Mouse (Mus musculus): Measurements from ENCODE around the gene Atxn1.

Atxn1 gene

GRCm38 (mm10) chr13:45764354-45764753 is 200.5 kb downstream of the Atxn1 start:
- DNase-seq, result peak; percentile 39 to 54

GRCm38 (mm10) chr13:45762278-45762677 is 202.5 kb downstream of the Atxn1 start:
- DNase-seq, result peak; percentile 77 to 79

DNA sequence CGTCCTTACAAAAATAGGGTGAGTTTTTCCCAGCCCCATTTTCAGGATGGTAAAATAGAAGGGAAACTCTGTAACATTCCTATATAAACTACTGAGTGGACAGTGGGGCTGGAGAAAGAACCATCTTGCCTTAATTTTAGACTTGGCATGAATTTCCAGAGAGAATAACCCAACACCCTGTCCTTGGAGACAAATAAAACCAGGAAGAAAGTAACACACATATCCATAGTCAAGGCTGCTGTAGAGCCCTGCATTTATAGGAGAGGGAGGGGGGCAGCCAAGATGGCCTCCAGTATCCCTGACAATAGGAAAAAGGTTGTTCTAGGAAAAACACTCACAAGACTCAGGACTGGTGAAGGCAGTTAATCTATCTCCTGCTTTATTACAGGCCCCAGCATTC is 210.3 kb downstream of the Atxn1 start:
- DNase-seq, result no peak

DNA sequence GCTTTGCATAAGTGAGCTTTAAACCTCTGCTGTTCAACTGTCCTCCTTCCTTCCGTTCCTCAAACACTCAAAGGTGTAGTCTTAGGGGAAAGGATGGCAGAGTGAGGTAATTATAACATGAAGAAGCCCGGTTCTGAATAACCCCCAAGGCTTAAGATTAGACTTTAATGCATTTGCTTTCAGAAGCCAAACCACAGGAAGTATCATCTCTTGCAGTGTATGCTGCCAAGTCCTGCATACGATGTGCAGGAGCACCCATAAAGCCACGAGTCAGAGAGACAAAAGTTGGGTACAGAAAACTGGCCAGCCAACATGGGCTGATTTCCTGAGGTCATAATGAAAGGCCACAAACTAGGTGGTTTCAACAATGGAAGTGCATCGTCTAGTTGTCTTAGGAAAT is 212.3 kb downstream of the Atxn1 start:
- DNase-seq, result no peak

DNA sequence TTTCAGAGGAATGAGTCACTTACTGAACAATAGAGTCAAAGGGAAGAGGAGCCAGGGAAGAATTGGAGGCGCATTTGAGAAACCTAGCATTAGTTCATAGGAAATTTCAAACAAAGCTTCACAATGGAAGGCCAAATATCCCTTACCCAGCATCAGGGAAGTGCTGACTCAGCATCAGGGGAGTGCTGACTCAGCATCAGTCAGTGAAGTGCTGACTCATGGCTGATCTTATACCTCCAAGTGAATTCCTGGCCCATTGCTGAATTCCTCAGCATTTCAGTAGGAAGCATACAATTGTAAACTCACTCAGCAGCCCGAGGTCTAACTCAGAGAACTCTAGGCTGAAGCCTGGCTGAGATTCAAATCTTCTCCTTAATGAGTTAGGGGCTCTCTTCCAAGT is 213.6 kb downstream of the Atxn1 start:
- DNase-seq, result no peak

GRCm38 (mm10) chr13:45750627-45751026 is 214.2 kb downstream of the Atxn1 start:
- no peak for DNase-seq

GRCm38 (mm10) chr13:45749937-45750336 is 214.9 kb downstream of the Atxn1 start:
- DNase-seq, result no peak

DNA sequence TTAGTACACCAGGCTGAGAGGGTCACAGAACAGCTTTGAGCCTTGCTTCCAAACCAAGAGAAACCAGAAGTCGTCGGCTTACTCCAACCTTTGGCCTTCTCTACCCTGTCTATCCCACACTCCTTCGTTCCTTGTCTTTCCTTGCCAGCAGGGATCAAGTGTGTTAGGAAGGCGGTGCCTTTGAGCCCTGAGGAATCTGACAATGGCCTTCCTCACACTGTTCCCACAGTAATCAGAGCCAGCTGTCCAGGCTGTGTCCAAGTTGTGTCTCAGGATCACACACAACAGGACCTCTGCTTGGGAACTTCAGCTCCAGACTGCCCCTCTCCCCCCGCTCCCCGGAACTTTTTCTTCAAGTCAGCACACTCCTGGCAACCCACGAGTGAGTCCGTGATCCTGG is 215.6 kb downstream of the Atxn1 start:
- DNase-seq, result no peak

GRCm38 (mm10) chr13:45748691-45749090 is 216.1 kb downstream of the Atxn1 start:
- no peak for DNase-seq

- DNase-seq, result peak; percentile 47 to 48
These were observed 218.7 kb downstream of the Atxn1 start for GRCm38 (mm10) chr13:45745851-45746773.

- DNase-seq, result no peak
These were observed 219.9 kb downstream of the Atxn1 start for GRCm38 (mm10) chr13:45744803-45745432.

GRCm38 (mm10) chr13:45743848-45744247 is 221.0 kb downstream of the Atxn1 start:
- no peak for DNase-seq

GRCm38 (mm10) chr13:45740369-45740768 is 224.4 kb downstream of the Atxn1 start:
- no peak for DNase-seq

DNA sequence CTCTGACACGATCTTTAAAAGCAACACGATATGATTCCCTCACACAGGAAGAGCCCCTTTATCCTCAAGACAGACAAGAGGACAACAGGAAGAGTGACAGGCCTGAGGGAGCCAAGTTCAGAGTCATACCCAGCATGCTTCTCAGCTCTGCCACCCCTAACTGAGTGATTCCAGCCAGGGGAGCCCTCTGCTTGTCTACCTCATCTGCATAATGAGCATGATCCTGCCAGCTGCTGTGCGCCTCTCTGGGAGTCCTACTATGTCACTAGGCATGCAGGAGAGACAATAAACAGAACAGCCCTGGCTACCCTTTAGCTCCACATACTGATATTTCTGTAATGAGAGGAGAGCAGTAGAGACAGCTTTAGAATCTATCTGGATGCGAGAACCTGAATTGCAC is 228.6 kb downstream of the Atxn1 start:
- no peak for DNase-seq

- DNase-seq, result no peak
These were observed 229.0 kb downstream of the Atxn1 start for GRCm38 (mm10) chr13:45735802-45736201.

DNA sequence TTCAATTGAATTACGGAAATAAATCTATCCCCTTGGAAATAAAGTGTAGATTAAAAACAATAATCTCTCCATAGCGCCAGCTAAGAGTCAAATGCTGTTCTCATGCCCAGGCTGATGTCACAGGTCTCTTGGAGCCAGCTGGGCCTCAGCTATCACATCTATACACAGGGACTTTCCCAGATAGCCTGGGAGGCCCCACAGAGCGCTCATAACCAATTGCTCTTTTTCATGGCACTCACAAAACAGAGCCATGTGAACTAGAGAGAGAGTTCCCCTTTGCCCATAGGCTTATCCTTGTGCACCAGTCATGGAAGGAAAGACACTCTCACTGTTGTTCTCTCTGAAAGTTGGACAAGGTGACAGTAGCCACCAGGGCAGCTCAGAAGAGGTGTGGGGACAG is 230.3 kb downstream of the Atxn1 start:
- DNase-seq, result no peak

DNA sequence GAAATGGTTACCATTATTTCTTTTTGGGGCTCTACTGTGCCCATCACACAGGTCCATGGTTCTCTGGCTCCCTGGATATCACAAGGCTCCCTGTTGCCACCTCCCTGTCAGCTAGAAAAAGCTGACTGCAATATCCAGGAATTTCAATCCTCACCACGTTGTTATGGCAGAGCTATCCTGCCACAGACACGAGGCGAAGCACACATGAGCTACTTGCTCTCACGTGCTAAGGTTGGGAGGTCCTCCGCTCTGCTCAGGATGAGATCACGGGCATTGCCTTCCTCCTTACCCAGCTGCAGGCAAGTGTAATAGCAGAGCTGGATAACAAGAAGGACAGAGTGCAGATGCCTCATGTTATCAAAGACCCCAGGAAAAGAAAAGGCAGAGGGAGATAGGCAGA is 232.2 kb downstream of the Atxn1 start:
- no peak for DNase-seq

DNA sequence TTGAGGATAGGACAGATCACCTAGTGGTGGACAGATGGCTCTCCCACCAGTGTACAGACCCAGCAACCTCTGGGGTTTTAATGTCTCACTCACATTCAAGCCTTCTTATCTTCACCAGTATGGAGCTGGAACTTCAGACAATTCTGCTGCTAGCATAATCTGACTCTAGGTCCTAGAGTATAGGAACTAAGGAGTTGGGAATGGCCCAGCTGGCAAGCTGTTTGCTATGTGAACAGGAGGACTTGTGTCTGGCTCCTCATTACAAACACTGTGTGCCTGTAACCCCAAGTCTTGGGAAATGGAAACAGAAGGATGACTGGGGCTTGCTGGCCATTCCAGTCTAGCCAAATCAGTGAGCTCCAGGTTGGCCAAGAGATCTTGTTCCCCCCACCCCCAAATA is 237.9 kb downstream of the Atxn1 start:
- DNase-seq, result peak; percentile 22 to 38

DNA sequence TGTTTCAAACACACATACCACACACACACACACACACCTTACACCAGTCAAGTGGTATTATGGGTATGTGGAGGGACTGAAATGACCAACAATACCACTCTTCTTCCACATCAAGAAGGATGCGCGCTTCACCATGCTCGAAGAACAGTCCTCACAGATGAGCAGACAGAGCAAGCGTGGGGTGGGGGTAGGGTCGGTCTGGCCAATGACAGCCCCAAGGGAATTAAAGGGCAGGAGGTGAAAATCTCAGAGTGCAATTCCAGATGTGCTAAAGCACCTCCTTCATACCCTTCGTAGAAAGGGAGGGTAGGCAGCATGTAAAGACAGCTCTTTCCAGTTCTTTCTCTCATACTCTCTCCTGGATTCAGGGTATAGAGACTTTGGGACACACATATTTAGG is 238.6 kb downstream of the Atxn1 start:
- DNase-seq, result no peak

DNA sequence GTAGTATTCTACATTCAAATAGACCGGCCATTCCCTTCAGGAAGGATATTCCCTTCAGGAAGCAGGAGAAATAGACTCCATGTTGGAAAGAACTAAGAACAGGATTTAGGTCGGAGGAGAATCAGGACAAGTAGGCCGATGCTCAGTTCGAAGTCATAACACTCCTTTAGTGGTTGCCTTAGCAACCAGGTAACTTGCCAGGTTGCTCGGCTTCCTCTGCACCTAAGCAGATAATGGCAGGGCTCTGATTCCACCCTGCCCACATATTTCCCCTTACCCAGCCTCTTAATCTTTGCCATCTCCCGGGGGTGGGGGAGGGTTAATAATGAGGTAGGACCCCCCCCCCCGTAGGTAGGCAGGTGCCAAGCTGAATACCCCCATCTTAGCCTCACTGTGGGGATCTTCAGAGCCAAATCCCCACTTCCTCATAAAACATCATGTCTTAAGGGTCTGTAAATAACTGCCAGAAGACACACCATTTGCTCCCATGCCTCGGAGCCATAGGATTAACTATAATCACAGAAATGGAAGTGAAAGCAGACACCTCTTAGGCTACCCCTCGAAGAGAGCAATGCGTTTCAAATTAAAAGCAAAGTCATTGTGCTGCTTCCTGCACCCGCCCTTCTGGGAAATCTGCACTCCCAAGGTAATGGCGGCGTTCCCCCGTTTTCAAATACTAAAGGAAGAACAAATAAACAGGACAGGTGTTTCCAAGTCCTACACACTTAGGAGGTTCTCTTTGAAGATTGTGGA is 240.1 kb downstream of the Atxn1 start:
- no peak for DNase-seq

- DNase-seq, result no peak
These were observed 241.9 kb downstream of the Atxn1 start for GRCm38 (mm10) chr13:45722885-45723284.

GRCm38 (mm10) chr13:45721621-45722020 is 243.2 kb downstream of the Atxn1 start:
- peak; percentile 45 to 60 for DNase-seq

- no peak for DNase-seq
These were observed 246.0 kb downstream of the Atxn1 start for GRCm38 (mm10) chr13:45718850-45719249.
